Mouse (Mus musculus) limb, embryonic 15.5 days (tissue): Measurements from ENCODE around the gene Map3k9. TPM values are rescaled to one million over a fixed set of nuclear protein-coding genes. Genes with fewer than 3 reads are reported as not detected.

Experiments used
- polyA plus RNA-seq: library from polyadenylated mRNA; unstranded; fragments of >200 nt; fragmentation: Nextera tagmentation; extraction: Ambion mirVana; gene quantifications from 2 replicates; pipeline ENCODE4 v1.2.1, GENCODE M21; 2015

Map3k9 gene
- polyA plus RNA-seq, 1 experiment from 2014 or later = 1.2 TPM

Other genes starting within 250 kb of the Map3k9 start
- gene Gm20498, start 248.3 kb downstream of the Map3k9 start, polyA plus RNA-seq = 25.2 and 27.3 TPM in 2 replicates
- 32.2 and 35.0 TPM in 2 replicates for gene Synj2bp, start 248.3 kb downstream of the Map3k9 start, polyA plus RNA-seq
- gene Adam21, start 212.7 kb downstream of the Map3k9 start, polyA plus RNA-seq = 0.28 and 0.30 TPM in 2 replicates
- 54.5 and 63.1 TPM in 2 replicates for gene Med6, start 186.2 kb downstream of the Map3k9 start, polyA plus RNA-seq
- gene Ttc9, start 149.9 kb downstream of the Map3k9 start, polyA plus RNA-seq = 2.4 and 3.5 TPM in 2 replicates
- 9.4 and 11.6 TPM in 2 replicates for gene Pcnx, start 78.8 kb upstream of the Map3k9 start, polyA plus RNA-seq